Comparison of ENCODE assay signal across 23 mouse cellular contexts in genomic region chr7:30884047-30884446, GRCm38 (mm10). TPM values are rescaled to one million over a fixed set of nuclear protein-coding genes. Genes with fewer than 3 reads are reported as not detected.
"Had no signal": no experiment of that assay in that cellular context is flagged by ENCODE, and none has a peak within 500 bp of the region (broad histone marks: within the 10 kb centered on the region; RNA-seq: fewer than 3 reads in every experiment).

No protein-coding gene starts in this region.

- H3K9ac ChIP-seq: midbrain, embryonic 13.5 days; midbrain, embryonic 15.5 days; neural tube, embryonic 12.5 days; stomach, embryonic 15.5 days had no signal

- H3K4me2 ChIP-seq: midbrain, embryonic 11.5 days; midbrain, embryonic 13.5 days; midbrain, embryonic 15.5 days; neural tube, embryonic 12.5 days; stomach, embryonic 15.5 days had no signal

- ATAC-seq: midbrain, embryonic 13.5 days; midbrain, embryonic 15.5 days had no signal

- H3K27me3 ChIP-seq: midbrain, embryonic 13.5 days; midbrain, embryonic 15.5 days; neural tube, embryonic 12.5 days; stomach, embryonic 15.5 days had no signal

- H3K9me3 ChIP-seq: megakaryocyte, embryonic 14.5 days; midbrain, embryonic 13.5 days; midbrain, embryonic 15.5 days; neural tube, embryonic 12.5 days; stomach, embryonic 15.5 days had no signal

- H3K4me1 ChIP-seq: midbrain, embryonic 13.5 days; midbrain, embryonic 15.5 days; neural tube, embryonic 12.5 days; stomach, embryonic 15.5 days had no signal

- H3K36me3 ChIP-seq: midbrain, embryonic 13.5 days; midbrain, embryonic 15.5 days; neural tube, embryonic 12.5 days; stomach, embryonic 15.5 days had no signal

- H3K27ac ChIP-seq: macrophage; midbrain, embryonic 13.5 days; midbrain, embryonic 15.5 days; neural tube, embryonic 12.5 days; stomach, embryonic 15.5 days; stomach, postnatal 0 days had no signal

- DNase-seq: lung, adult 2 months; lung, postnatal 14 days; lung, postnatal 36 days; right cerebral cortex, postnatal 14 days; thymus, adult 2 months; thymus, postnatal 25 days; thymus, postnatal 4 days had no signal

- H3K4me3 ChIP-seq: megakaryocyte, embryonic 14.5 days; midbrain, embryonic 13.5 days; midbrain, embryonic 15.5 days; neural tube, embryonic 12.5 days; stomach, embryonic 15.5 days had no signal

RNA-seq across cellular contexts. Expression of gene Cd22, which starts 3.9 kb away (rescaled TPM):
- polyA plus RNA-seq: midbrain, embryonic 11.5 days; midbrain, embryonic 13.5 days; midbrain, embryonic 15.5 days; neural tube, embryonic 12.5 days; neural tube, embryonic 14.5 days had no signal

RNA-seq across cellular contexts. Expression of gene Ffar1, which starts 22.7 kb away (rescaled TPM):
- total RNA-seq: megakaryocyte progenitor cell, adult 5-6 weeks; midbrain, postnatal 0 days had no signal
- polyA plus RNA-seq: lung, embryonic 16.5 days; macrophage; midbrain, embryonic 11.5 days; midbrain, embryonic 13.5 days; midbrain, embryonic 15.5 days; midbrain, postnatal 0 days; neural tube, embryonic 12.5 days; neural tube, embryonic 14.5 days; urinary bladder, adult 2 months had no signal

RNA-seq across cellular contexts. Expression of gene Ffar3, which starts 28.1 kb away (rescaled TPM):
- total RNA-seq: megakaryocyte progenitor cell, adult 5-6 weeks; midbrain, postnatal 0 days; monocyte, adult 5-6 weeks had no signal
- polyA plus RNA-seq: lung, adult 2 months; lung, embryonic 16.5 days; macrophage; midbrain, embryonic 11.5 days; midbrain, embryonic 13.5 days; midbrain, embryonic 15.5 days; midbrain, postnatal 0 days; neural tube, embryonic 12.5 days; neural tube, embryonic 14.5 days; testis, adult 2 months; urinary bladder, adult 2 months had no signal

RNA-seq across cellular contexts. Expression of gene Hamp2, which starts 40.4 kb away (rescaled TPM):
- total RNA-seq: megakaryocyte progenitor cell, adult 5-6 weeks; midbrain, postnatal 0 days; monocyte, adult 5-6 weeks; neutrophil, adult 5-6 weeks had no signal
- polyA plus RNA-seq: lung, embryonic 16.5 days; macrophage; midbrain, embryonic 11.5 days; midbrain, embryonic 13.5 days; midbrain, embryonic 15.5 days; midbrain, postnatal 0 days; neural tube, embryonic 12.5 days; neural tube, embryonic 14.5 days; stomach, embryonic 15.5 days; urinary bladder, adult 2 months had no signal
